Mouse (Mus musculus): ENCODE results near the gene Kcnq1.

Gene Kcnq1

DNA sequence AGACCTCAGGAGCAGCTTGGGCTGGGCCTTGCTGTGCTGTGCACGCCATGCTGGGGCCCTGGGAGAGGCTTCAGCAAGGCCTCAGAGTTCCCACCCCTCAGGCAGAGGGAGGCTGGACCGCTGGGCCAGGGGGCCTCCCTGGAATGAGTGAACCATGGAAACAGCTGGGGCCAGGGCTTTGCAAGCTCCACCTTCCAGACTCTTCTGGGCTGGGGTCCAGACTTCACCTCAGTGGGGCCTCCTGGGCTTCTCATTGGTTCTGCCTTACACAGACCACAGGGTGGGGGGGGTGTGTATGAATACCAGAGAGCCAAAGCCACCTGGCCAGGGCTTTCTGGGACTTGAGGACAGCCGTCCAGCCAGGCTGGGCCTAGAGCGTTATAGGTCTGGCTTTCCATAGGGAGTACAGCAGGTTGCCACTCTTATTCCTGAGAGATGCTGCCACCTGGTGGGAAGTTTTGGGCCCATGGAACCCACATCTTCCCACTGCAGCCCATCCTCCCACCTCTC is 19.0 kb upstream of the Kcnq1 start:
- no peak for DNase-seq (ENCODE audit: extremely low spot score, low read depth, low spot score)

DNA sequence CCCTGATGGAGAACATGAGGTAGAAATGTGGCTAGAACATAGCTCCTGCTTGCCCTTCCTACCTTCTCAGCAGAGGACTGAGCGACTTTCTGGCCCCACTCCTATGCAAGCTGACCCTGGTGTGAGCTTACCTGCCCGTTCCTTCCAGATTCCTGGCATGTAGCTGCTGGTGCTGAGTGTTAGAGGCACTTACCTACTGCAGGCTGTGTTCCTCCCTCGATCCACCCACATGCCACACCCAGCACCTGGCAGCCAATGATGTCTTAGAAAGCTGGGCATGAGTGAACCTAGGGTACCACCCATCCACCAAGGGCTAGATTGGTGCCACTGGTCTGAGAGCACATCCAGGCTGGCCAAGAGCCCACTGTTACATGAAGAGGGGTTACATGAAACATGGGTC is 12.3 kb upstream of the Kcnq1 start:
- DNase-seq (ENCODE audit: extremely low spot score, low read depth, low spot score) = no peak

GRCm38 (mm10) chr7:143094592-143095553 is 11.3 kb upstream of the Kcnq1 start, which contains the start of gene Trpm5:
Gene Trpm5 (minus strand): TSS chr7:143094642.
- peak; percentile 46 for DNase-seq (ENCODE audit: extremely low spot score, low read depth, low spot score)

GRCm38 (mm10) chr7:143095554-143095907 is 10.6 kb upstream of the Kcnq1 start:
- no peak for DNase-seq (ENCODE audit: extremely low spot score, low read depth, low spot score)

GRCm38 (mm10) chr7:143100759-143101158 is 5.4 kb upstream of the Kcnq1 start:
- no peak for DNase-seq (ENCODE audit: extremely low spot score, low read depth, low spot score)

DNA sequence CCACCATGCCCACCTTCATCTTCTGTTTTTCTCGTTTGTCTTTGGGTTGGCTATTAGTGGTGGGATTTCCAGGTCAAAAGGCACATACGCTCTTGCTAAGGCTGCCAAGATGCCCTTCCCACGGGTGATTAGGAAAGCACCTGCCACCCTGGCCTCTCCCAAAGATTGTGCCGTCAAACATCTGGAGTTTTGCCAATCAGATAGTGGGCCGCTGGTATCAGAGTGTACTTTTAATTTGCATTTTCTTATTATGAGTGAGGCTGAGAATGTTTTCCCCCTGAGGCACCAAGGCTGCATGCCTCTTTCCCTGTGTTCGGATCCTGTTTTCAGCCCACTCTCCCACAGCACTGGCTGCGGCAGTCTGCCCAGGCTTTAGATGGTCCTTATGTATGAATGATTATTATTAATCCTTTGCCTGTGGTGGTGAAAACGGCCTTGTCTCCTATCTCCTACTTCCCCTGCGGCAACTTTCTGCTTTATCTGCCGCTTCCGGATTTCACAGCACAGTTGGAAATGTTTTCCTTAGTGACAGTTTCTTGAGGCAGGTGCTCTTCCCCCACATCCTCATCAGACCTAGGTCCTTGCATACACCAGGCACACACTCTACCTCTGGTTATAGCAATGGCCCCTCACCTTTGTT is 784 bp upstream of the Kcnq1 start:
- no peak for DNase-seq (ENCODE audit: extremely low spot score, low read depth, low spot score)

DNA sequence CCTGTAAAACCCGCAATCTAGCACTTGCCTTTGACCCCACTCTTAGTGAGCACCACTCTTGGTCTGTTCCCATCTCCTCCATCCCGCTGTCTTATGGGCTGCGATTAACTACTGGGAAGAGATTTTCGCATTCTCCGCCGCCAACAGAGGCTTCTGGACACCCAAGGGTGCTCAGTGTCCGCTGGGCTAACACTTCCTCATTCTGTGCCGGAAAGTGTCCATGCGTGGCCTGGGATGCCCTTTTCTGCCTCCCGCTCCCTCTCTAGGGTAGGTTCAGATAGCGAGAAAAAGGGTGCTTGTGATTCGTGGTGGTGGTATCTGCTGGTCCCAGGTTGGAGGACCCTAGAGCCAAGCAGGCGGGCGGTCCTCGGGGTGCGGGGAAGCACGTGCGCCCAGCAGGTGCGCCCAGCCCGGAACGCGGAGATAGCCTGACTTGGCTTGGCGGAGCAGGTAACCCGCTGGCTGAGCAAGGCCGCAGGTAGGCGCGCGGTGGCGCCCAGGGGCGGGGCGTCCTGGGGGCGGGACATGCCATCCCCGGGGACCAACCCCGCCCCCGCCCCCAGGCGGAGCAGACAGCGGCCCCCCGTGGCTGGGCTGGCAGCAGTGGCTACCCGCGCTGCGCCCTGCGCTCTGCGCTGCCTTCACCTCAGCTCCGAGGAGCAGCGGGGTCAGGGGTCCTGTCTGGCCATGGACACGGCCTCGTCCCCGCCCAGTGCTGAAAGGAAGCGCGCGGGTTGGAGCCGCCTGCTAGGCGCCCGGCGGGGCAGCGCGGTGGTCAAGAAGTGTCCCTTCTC is 707 bp downstream of the Kcnq1 start:
- DNase-seq (ENCODE audit: extremely low spot score, low read depth, low spot score) = no peak

- DNase-seq (ENCODE audit: extremely low spot score, low read depth, low spot score) = no peak
Measured at GRCm38 (mm10) chr7:143108200-143108599, 2.0 kb downstream of the Kcnq1 start.

DNA sequence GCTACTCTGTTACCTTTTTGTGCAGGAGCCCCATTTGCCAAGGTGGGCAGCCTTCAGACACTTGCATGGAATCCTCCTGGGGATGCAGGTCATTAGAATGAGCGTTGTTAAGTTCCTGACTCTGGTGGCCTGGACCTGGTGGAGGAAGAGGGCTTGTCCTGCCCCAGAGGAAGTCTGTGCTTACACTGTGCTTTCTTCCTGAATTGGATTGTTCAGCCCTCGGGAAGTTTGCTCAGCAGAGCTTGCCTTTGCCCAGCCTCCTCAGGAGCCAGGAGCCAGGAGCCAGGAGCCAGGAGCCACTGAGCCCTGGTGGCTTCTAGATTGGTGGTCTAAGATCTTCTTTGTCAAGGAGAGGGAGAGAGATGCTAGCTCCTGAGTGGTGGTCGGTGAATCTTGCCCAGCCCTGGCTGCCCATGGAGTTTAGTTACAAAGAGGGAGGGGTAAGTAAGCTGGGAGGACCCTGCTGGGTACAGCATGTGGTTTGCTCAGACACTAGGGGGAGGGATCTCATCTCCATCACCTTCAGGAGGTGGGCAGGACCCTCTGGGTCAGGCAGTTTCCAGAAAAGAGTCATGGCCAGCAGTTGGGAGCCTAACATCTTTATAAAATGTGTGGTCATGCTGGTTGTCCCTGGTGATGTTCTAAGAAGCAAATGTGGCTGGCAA is 3.0 kb downstream of the Kcnq1 start:
- no peak for DNase-seq (ENCODE audit: extremely low spot score, low read depth, low spot score)

DNA sequence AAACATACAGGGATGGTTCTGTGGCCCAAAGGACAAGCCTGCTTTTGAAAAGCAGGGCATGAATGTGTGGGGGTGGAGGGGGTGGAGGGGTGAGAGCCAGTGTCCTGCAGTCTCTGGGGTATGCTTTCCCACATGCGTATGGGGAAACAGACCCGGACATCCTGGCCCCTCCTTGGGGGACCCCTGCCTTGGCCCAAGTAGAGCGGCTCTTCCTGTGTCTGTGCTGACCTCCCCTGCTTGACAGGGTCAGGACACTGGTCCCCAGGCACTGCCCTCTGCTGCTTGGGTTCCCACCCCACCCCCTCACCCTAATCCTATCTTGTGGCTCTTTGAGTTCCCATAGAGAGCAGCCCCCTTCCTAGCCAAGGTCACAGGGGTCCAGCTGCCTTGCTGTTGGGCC is 3.5 kb downstream of the Kcnq1 start:
- DNase-seq (ENCODE audit: extremely low spot score, low read depth, low spot score) = no peak

DNA sequence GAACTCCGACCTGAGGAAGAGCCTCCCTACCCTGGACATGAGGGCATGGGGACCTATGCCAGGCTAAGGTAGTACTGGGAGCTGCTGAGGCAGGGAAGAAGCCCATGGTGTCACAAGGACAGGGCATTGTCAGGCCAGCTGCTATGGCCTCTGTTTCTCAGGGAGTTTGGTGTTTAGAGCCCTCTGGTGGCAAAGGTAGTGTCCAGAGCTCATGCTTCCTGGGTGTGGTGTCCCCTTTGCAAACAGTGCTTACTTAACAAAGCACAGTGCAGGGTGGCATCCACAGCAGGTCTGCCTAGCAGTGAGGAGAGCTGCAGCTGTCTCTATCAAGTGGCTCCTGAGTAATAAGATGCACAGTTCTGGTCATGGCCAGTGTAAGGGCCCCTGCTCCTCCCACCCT is 4.6 kb downstream of the Kcnq1 start:
- no peak for DNase-seq (ENCODE audit: extremely low spot score, low read depth, low spot score)

- DNase-seq (ENCODE audit: extremely low spot score, low read depth, low spot score) = no peak
Measured at GRCm38 (mm10) chr7:143111719-143112118, 5.6 kb downstream of the Kcnq1 start.

DNA sequence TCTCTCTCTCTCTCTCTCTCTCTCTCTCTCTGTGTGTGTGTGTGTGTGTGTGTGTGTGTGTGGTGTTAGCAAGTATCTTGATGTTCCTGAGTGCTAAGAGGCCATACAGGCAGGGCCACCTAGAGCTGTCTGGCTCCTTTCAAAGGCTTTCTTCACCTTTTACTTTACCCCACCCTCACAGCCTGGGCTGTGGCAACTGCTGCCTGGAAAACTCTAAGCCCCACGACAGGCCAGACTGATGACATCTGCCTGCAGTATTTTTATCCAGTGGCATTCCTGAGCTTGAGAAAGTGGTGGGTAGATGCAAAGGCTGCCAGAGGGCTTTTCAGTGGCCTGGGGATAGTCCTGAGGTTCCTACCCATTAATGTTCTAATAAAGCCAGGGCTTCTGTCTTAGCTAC is 6.2 kb downstream of the Kcnq1 start:
- DNase-seq (ENCODE audit: extremely low spot score, low read depth, low spot score) = no peak

GRCm38 (mm10) chr7:143114773-143115172 is 8.6 kb downstream of the Kcnq1 start:
- no peak for DNase-seq (ENCODE audit: extremely low spot score, low read depth, low spot score)

DNA sequence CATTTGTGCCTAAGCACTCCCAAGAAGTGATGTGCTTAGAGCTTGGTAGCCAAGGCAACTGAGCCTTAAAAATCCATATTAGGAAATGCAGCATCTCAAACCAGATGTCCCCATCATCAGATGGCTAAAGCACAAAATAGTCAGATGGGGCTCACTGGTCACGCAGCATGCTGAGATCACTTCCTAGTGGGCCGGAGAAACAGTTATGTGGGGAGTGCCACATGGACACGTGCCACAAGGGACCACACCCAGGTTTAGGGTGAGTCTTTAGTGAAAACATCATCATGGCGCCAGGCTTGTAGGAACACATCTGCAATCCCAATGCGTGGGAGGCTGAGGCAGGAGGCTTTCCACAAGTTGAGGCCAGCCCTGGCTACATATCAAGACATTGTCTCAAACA is 10.4 kb downstream of the Kcnq1 start:
- no peak for DNase-seq (ENCODE audit: extremely low spot score, low read depth, low spot score)

DNA sequence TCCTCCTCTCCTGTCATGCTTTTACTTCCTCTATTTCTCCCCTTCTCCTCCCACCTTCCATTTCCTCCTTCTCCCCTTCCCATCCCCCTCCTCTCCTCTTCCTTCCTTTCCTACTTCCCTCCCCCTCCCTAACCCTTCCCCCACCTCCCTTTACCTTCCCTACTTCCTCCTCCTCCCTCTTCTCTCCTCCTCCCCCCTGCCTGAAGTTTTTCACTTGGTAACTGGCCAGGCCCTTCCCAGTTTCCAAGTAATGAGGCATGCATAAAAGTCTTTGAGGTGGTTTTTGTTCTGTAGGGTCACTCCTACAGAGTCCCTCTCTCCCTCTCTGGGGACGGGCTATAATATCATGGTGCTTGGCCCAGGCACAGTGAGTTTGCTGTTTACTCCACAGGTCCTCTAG is 13.2 kb downstream of the Kcnq1 start:
- DNase-seq (ENCODE audit: extremely low spot score, low read depth, low spot score) = no peak

- DNase-seq (ENCODE audit: extremely low spot score, low read depth, low spot score) = no peak
Measured at GRCm38 (mm10) chr7:143119826-143120225, 13.7 kb downstream of the Kcnq1 start.

GRCm38 (mm10) chr7:143122191-143122590 is 16.0 kb downstream of the Kcnq1 start:
- DNase-seq (ENCODE audit: extremely low spot score, low read depth, low spot score) = no peak

DNA sequence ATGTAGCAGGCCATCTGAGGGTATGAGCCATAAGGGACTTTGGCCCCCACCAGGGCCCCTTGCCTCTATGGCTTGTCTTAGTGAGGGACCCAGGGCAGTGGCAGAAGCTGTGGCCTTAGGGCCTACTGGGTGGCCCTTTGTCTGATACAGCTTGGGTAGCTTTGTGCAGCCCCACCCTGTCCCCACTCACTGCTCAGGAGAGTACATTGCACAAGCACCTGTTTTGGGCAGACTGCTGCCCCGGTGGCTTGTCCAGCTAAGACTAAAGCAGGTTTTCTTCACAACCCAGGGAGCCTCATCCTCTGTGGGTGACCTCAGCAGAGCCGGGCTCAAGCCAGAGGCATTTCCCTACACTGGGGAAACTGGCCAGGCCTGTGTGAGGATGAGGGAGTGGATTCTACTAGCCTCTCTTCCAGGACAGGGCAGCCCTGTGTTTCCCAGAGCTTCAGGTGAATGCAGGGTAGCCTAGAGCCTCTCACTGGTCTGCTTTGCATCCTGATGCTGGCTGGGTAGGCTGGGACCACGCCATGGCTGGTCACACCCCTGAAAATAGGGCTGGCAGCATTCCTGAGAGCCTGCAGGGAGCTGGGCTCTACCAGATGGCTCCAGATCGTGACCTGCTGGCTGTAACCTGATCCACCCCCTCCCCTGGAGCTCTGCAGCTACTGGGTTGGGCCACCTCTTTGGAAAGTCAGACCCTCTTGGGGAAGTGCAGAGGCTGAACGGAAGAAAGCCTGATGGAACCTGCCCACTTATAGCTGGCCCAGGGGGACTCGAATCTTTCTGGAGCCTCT is 17.9 kb downstream of the Kcnq1 start:
- DNase-seq (ENCODE audit: extremely low spot score, low read depth, low spot score) = peak; percentile 80

DNA sequence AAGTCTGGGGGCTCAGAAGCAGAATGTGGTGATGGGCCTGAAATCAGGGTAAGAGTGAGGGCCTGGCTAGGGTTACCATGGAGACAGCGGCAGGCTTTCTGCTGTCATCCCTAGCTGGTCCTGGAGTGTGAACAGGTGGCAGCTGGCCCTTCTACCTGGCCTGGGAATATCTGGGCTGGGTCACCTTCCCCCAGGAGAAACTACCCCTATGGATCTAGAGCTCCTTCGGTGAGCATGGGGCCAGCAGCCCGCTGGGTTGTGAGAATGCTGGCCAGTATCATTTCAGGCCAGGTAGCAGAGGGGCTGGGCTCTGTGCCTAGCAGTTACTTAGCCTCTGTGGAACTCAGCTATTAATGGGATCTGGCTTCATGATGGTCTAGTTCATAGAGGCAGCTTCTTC is 18.7 kb downstream of the Kcnq1 start:
- DNase-seq (ENCODE audit: extremely low spot score, low read depth, low spot score) = no peak

Measured in hindlimb bud, embryonic 11.5 days (tissue).